Mouse (Mus musculus): ENCODE data around the gene Banp.

DNA sequence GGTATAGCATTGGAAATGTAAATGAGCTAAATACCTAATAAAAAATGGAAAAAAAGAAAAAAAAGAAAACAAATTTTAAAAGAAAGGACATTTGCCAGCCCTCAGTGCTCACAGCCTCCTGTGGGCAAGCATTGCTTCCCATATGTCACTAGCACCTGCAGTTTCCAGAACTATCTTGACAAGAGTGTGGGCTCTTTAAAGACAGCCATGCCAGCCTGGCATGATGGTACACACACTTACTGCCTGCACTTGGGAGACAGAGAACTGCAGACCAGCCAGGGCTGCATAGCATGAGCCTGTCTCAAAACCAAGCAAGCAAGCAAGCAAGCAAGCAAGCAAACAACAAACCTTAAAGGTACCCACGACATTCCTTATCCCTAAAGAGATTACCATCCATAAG lies 44.1 kb upstream of the Banp start:
- TF ChIP-seq CTCF (IDR thresholded peaks at IDR 0.05; ENCODE audit: borderline replicate concordance, control insufficient read depth, extremely low read depth, insufficient read depth, low read length, poor library complexity) (no peak), POLR2A (IDR thresholded peaks at IDR 0.05; ENCODE audit: control insufficient read depth, extremely low read depth, insufficient read depth, low read length, poor library complexity) (no peak)
